Mouse (Mus musculus) erythroblast, adult 5-6 weeks (primary cell): ENCODE data around the gene Dctn3. TPM values are rescaled to one million over a fixed set of nuclear protein-coding genes. Genes with fewer than 3 reads are reported as not detected.
"Not testable (repeated sequence)": the region's sequence is repeated elsewhere in the genome, so short reads cannot be mapped to it uniquely, and the experiment has no call there.

Source experiments
- ATAC-seq: replicated peaks from 2 replicates; pipeline ENCODE4 v1.8.0; 2016; ENCODE audit warnings: moderate number of reproducible peaks, mild to moderate bottlenecking, moderate TSS enrichment, inconsistent platforms; ENCODE audit not compliant: poor library complexity, low FRiP score, severe bottlenecking
- total RNA-seq, 2 experiments: library from RNA; stranded (forward) in 1 of 2; stranded (reverse) in 1 of 2; fragments of 150-400 nt in 1 of 2; fragments of 200-764, 138-1000 nt in 1 of 2; gene quantifications; 2 replicates each; pipeline versions ENCODE4 v1.2.3 to v1.2.4; 2015 to 2017; ENCODE audit warnings: low replicate concordance in 2 of 2

Gene Dctn3
- total RNA-seq, 2 experiments from 2014 or later = 26.7 to 30.0 TPM

DNA sequence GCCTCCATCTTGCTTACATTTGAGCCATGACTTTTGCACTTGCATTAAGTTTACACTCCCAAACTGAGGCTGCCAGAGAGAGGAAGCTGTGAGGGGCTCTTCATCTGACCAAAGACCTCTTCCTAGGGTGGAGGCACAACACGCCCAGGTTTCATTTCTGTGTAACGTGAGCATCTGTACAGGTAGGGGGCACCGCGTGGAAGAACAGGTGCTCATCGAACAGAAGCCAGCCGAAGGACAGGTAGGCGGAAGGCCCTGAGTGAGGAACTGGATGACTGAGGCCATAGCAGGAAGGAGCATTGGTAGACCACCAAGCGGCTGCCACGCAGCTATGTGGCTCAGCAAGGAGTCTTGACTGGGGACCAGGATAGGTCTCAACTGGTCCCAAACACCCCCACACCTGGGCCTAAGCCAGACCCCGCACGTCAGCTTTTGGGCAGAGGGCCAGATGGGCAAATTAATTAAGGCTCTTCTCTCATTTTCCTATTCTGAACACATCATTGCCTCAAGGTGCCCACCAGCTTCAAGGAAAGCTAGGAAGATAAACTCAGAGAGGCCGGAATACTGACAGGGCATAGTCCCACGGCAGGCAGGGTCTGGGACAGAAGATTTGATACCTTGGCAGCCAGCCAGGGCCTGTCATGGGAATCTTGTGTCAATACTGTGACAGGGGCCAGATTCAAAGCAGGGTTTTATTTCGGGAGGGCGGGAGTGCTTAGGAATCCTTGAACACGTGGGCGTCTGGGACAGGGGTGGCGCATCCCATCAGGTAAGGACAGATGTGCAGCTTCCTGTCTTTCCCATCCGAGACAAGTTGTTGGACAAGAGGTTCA, 16.8 kb downstream of the Dctn3 start:
- ATAC-seq = no peak

DNA sequence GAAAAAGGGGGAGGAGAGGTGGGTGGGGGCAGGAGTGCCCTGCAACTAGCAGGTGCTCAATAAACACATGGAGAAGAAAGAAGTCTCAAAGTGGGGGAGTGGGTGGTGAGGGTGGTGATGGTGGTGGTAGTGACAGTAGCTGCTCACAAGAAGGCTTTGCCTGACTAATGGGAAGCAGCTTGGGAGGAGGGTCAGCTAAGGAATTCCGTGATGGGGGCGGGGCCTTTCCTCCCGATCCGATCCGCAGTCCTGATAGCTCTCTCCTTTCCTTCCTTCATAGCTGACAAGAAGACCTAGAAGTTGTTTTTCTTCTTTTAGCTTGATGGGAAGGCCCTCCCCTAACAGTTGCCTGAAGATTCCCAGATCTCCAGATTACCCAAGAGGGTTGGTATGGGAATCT, 18.3 kb downstream of the Dctn3 start:
- ATAC-seq = no peak

GRCm38 (mm10) chr4:41702226-41702625, 20.7 kb downstream of the Dctn3 start:
- ATAC-seq = not testable (repeated sequence)

DNA sequence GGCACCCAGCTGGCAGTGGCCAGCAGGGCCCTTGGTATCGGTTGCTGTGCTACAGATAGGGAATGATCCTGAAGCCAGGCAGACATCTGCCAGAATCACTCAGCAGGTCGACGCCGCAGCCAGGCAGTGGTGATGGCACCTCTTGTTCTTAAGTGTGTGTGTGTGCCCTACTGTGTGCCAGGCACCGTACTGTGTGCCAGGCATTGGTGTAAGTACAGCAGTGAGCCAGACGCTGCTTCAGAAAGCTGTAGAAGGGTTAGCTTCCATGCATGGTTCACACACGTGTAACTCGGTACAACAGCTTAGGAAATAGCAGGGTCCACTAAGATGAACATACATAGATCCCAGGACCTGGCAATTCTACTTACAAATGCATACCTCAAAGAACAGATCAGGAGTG, 22.7 kb downstream of the Dctn3 start:
- ATAC-seq = not testable (repeated sequence)

GRCm38 (mm10) chr4:41699783-41700182, 23.2 kb downstream of the Dctn3 start, which contains the start of gene Il11ra1:
Il11ra1 (plus strand) TSS chr4:41699989.
- ATAC-seq = not testable (repeated sequence)

GRCm38 (mm10) chr4:41698421-41699016, 24.5 kb downstream of the Dctn3 start:
- not testable (repeated sequence) for ATAC-seq

- ATAC-seq = not testable (repeated sequence)
Measured at GRCm38 (mm10) chr4:41696930-41697841, 25.8 kb downstream of the Dctn3 start, which contains the start of gene Cntfr. Cntfr (minus strand) TSS chr4:41697089.

DNA sequence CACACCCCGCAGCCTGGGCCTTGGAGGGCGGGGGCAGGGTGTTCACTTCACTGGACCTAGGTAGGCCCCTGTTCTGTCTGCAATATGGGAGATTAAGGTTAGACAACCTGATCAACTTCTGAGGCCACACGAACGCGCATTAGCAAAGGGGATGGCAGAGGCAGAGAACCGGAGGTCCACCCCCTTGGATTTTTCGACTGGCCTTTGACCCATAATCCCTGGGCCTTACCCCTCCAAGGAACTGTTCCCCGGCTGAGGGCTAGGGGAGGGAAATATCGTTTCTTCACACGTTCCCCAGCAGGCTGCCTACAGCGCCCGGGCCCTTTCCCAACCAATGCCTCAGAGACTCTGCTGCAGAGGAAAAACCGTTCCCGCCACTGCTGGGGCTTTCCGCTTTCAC, 26.5 kb downstream of the Dctn3 start:
- not testable (repeated sequence) for ATAC-seq

DNA sequence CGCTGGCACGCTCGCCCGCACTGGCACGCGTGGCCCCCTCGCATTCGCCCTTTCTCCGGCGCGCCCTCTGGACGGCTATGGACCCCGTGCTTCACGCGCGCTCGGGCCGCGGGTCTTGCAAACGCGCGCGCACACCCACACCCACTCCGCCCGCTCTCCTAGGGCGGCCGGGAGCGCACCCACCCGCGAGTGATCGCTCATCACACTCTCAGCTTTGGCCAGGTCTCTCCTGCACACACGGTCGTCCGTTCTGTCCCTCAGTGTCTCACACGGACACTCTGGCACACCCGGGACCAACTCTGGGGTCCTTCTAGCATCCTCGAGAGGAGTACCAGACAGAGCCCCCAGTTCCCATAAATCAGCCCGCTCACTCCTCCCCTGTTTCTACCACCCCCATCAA, 27.2 kb downstream of the Dctn3 start:
- ATAC-seq = not testable (repeated sequence)

DNA sequence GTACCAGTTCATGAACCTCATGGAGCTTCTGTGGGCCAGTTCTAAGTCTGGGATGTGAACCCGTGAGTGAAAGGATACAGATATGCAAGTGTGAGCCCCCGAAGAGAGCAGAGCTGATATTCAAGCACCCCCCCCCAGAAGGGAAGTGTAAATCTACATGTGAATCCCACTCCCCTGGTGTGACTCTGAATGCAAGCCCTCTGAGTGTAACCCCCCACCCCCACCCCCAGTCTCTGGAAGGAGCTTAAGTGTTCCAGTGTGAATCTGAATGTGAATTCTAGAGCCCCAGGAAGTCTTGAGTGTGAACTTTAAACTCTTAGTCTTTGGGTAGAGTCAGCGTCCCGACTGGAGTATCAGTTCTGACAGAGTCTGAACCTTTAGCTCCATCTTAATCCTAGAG, 29.5 kb downstream of the Dctn3 start:
- ATAC-seq = not testable (repeated sequence)

DNA sequence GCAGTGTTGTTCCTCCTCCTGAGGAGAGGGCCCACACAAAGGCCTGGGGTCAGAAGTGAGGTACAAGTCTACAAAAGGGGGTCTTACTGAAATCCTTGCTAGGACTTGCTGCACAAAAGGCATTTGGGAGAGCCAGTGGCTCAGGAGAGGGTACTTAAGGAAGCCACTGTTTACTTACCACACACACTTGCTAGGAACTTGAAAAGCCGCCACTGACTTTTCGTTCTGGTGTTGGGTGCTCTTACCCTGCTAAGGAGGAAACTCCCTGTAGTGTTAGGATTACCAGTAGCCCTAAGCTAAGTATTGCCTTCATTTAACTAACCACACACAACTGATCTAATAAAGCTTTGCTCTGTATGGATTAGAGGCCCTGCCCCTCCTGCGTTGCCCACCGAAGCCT, 33.0 kb downstream of the Dctn3 start:
- ATAC-seq = not testable (repeated sequence)

GRCm38 (mm10) chr4:41688562-41688961, 34.4 kb downstream of the Dctn3 start:
- not testable (repeated sequence) for ATAC-seq

DNA sequence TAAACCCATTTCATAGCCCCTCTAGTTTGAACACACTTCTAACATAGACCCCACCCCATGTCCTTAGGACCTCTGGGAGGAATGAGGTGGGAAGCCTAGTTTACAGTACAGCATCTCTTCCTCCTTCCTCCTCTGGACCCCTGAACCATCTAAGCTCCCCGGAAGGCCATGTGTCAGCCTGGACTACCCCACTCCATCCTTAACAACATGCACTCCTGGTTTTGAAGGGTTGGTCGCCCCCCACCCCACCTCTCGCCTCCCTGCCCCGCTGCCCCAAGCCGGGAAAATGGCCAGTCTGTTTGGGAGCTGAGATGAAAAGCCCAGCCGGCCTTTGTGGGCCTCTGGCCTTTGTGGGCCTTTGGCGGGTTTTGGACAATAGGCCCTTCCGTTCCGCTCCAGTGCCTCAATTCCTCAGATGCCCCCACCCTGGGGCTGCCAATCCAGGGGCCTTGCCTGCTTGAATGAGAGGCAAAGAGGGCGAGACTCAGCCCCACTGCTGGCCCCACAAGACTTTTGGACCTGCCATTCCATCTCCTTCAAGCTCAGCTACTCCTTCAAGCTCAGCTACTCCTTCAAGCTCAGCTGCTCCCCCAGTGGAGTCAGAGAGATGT, 37.0 kb downstream of the Dctn3 start:
- not testable (repeated sequence) for ATAC-seq

- not testable (repeated sequence) for ATAC-seq
Measured at GRCm38 (mm10) chr4:41684931-41685453, 38.0 kb downstream of the Dctn3 start.

- not testable (repeated sequence) for ATAC-seq
Measured at GRCm38 (mm10) chr4:41684131-41684930, 38.6 kb downstream of the Dctn3 start.

GRCm38 (mm10) chr4:41683303-41683702, 39.7 kb downstream of the Dctn3 start:
- ATAC-seq = not testable (repeated sequence)

- ATAC-seq = no peak
Measured at GRCm38 (mm10) chr4:41682789-41683188, 40.2 kb downstream of the Dctn3 start.

GRCm38 (mm10) chr4:41681947-41682346, 41.0 kb downstream of the Dctn3 start:
- ATAC-seq = no peak

DNA sequence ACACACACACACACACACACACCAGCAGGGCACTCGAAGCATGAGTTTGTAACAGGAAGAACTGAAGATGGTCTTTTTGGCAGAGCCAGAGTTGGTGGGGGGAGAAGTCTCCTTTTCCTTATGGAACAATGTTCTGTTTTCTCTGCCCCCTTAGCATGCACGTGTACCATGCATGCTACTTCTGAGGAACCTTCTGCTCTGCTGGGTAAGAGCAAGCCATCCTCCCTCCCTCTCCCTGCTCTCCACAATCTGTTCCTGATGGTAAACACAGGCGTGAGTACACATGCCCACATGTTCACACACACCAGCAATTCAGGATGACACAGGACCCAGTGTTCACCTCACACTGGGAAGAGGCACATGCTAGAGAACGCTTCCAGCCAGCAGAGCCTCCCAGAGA, 41.8 kb downstream of the Dctn3 start:
- ATAC-seq = no peak
